Mouse (Mus musculus): ENCODE measurements around the gene Cd59b.
A peak's percentile ranks its signal among the peaks of the same experiment; 100 is the strongest.
"Not testable (repeated sequence)": the region's sequence is repeated elsewhere in the genome, so short reads cannot be mapped to it uniquely, and the experiment has no call there.

Gene Cd59b

DNA sequence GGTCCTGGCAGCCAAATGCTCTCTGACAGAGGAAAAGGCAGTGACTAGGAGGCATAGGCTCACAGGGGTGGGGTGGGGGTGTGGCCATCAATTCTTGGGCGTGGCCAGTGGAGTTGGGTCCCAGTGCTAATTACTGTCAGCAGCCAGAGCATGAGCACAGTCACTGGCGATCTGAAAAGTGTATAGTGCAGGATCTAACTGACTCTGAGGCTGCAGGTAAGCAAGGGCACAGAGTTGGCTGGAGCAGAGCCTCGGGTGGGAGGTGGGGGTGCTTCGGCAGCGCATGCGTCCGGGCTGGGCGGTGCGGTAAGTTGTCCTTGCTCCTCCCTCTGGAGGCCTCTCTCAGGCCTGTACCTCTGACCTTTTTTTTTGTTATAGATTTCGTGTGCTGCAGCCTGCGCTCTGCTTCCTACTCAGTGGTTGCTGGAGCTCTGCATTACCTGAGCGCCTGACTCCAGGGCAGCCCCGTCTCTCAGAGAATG lies at the start of gene Cd59b:
Cd59b (plus strand) TSS at position 146 of the 482 bp plus-strand sequence.
- DNase-seq, result peak; percentile 64

DNA sequence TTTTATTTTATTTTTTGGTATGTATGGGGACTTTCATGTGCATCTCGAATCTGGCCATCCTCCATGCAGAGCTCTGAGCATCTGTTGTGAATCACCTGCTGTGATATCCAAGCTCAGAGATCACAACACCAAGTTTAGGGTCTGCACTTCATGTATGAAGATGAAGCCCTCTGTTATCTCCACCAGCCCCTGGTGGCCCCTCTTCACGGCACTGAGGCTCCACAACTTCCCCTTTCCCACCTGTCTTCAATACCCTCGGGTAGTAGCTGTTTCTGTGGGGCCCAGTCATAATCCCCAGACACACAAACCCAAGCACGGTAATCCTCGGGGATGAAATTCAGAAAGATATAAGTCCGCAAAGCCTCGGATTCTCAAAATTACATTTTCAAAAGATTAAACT lies 46.6 kb upstream of the Cd59b start:
- no peak for DNase-seq

DNA sequence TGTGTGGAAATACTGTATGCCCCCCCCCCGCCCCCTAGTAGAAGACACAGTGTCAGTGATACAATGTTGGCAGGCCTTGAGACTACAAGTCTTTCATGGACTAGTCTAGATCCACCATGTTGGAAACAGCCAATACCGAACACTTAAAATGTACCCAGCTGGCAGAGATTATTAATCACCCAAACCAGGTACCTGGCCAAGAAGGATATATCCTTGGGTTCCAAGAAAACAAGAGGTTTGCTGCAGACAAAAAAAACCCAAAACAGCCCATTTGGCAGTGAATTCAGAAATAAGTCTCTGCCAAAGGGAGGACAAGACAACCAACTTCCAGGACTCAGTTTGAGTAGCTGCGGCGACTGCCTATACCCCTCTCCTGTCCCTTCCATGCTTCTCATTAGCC lies 45.0 kb upstream of the Cd59b start:
- no peak for DNase-seq

DNA sequence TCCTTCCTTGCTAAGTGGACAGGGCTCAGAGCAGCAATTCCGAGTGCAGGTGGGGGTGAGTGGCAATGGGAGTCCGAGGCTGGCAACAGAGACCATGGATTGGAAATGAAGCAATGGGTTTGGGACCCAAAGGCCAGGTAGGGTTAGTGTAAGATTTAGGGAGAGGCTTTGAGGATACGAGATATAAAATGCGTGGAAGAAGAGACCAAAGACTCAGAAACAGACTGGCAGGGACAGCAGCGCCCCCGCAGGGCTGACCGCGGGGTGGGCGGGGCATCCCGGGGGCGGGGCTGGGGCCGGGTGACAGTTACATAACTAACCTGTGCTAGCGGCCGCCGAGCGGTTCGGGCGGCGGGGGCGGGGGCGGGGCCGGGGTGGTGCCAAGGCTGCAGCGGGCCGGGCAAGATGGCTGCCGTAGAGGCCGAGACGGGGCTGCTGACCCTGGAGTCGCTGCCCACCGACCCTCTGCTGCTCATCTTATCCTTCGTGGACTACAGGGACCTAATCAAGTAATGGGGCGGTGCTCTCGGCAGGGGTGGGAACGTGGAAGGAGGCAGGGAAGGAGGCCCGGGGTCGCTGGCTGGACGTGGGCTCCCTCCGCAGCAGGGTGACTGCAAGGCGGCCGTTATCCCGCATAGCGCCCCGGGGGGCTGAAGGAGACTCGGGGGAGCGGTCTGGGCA lies 42.1 kb upstream of the Cd59b start, which contains the start of gene Fbxo3:
Fbxo3 (plus strand) TSS at position 264 of the 681 bp plus-strand sequence.
- DNase-seq, result peak; percentile 95

DNA sequence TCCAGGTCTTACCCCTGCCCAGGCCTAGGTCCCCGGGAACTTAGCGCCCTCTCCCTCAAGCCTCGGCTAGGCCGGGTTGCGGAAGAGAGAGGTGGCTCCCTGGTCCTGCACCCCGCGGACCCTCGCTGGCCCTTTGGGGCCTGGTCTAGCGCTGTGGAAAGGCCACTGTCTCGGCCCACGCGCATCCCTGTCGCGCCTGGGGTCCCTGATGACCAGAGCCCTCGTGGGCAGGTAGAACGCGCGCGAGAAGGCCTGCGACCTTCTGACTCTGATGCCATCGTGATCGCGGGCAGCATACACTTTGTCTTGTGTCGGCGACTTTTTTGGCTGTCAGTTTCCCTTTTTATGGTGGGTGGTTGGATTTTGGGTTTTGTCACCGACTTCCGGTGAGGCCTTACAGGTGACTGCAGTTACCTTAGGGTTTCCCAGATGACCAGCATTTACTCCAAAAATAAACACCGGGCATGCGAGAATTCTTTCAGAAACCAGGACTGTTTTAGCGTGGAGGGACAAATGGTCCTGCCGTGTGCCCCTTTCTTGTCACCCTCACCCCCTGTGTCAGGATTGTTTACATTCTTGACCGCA lies 41.4 kb upstream of the Cd59b start, which contains the start of gene 4931422A03Rik:
4931422A03Rik (minus strand) TSS at position 223 of the 585 bp plus-strand sequence.
- DNase-seq, result peak; percentile 27

DNA sequence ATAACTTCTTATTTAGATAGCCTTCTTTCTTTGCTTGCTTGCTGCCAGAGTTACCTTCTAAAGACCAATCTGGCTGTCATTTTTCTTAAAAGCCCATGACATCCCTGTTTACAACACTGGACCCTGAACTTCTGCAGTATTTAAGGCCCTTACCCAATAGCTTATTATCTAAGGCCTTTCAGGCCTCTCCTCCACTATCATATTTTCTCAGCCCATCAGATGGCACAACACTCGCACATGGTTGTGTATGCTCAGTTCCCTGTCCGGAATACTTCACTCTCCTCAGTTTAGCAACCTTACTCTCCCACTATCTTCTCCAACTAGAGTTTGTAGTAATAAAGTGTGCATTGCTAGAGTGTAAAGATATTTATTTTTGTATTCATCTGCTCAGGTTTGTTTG lies 40.6 kb upstream of the Cd59b start:
- no peak for DNase-seq

DNA sequence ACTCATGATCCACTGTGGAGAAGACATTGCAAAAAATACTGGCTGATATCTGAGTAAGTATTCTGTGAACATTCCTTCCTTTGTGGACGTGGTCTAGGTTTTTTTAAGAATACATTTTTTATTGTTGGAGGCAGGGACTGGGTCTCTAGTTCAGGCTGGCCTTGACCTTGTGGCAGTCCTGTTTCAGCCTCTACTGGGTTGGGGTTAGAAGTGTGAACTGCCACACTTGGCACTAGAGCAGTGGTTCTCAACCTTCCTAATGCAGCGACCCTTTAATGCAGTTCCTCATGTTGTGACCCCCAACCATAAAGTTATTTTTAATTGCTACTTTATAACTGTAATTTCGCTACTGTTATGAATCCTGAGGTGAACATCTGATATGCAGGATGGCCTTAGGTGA lies 39.3 kb upstream of the Cd59b start:
- no peak for DNase-seq

DNA sequence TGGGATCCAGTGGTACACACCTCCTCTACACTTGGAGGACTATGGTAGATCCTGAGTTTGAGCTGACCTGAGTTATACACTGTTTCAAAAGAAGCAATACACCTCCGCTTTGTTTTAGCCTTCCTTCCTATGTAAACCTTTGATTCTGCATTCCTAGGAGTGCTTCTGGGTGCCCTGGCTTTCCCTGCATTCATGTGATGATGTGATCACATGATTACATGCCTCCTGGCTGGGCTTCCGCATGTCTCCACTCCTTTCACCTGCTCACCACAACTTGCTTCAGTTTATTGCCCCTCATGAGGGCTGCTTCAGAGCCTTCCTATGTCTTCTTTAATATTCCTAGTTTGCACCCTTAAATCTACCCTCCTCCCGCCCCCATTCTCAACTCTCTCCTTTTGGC lies 37.6 kb upstream of the Cd59b start:
- no peak for DNase-seq

DNA sequence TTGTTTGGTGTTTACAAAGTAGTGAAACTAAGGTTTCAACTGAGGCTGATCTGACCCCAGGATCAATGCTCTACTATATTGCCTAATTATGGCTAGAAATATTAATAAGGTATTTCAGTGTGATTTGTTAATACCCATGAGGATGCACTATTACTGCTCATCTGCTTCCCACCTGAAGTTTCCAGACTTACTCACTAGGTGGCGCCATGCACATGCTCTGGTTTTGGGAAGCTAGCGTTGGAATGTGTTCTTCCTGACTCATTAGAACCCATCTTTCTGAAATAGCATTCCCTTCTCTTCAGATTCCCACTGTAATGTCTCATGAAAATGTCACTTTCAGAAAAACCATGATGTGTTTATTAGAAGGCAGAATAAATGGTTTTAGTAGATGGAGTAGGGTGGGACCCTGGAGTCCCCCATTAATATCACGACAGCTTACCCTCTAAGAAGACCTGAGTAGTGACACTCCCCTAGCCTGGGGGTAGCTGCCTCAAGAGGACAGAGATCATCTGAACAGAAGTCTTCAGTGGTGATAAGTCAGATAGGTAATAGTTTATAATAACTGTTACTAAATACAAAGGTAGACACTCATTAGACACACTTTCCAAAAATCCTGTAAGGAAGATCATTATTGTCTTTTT lies 34.7 kb upstream of the Cd59b start:
- DNase-seq, result peak; percentile 70

DNA sequence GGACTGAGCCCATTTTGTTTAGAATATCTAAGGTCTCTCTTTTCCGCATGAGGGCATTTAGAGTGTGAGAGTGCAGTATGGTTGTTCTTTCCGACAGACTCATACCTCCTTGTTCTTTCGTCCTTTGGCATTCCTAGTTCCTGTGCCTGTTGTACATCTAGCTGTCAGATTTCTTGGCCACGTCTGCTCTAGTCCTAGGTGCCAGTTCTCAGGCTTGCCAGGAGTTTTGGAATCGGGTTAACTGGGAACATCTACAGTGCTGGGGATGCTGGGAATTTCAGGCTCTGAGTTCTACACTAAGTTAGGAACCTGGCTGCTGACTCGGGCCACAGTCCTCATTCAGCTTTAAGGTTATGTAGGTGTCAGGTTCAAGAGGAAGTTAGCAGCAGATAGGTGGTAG lies 34.1 kb upstream of the Cd59b start:
- no peak for DNase-seq

DNA sequence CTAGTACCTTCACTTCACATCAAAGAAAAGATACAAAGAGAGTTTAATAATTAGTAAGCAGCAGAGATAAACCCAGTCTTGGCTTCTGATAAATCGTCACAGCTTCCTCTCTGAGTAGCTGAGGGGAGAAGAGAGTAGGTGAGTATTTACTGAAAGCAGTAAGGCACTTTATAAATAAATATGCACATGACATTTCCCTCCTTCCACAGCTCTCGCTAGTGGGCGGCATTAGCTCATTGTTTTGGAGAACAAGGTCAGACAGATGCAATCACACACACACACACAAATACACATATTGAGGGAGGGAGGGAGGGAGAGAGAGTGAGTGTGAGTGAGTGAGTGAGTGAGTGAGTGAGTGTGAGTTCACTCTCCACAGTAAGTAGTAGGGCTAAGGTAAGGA lies 33.3 kb upstream of the Cd59b start:
- DNase-seq, result no peak

DNA sequence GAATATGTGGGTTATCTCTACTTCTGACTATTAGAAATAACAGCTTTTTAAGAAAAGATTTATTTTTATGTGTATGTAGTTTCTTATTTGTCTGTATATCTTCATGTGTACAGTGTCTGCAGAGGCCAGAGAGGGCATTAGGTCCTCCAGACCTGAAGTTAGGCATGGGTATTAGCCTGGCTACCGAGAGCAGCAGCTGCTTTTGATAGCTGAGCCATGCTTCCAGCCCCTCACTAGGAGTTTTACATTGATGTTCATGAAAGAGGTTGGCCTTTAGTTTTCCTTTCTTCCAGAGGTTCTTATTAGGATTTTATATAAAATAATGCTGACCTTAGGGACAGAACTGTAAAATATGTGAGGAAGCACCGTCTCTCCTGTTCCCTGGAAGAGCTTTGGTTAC lies 31.4 kb upstream of the Cd59b start:
- DNase-seq, result no peak

DNA sequence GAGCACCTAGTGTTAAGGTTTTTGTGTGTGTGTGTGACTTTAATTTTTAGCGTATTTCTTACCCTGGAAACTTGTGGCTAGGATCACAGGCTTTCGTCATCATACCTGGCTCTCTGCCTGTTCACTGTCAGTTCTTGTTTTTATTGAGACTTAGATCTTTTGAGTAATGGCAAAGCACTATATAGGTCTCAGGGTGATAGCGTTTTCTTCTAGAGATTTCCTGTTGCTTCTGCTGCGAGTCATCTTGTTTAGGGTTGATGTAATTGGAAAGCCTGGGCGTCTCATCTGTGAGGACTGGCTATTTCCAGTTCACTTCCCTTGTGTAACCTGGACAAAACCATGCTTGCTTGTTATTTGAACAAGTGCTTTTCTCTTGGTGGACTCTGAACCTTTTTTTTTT lies 28.0 kb upstream of the Cd59b start:
- DNase-seq, result no peak

DNA sequence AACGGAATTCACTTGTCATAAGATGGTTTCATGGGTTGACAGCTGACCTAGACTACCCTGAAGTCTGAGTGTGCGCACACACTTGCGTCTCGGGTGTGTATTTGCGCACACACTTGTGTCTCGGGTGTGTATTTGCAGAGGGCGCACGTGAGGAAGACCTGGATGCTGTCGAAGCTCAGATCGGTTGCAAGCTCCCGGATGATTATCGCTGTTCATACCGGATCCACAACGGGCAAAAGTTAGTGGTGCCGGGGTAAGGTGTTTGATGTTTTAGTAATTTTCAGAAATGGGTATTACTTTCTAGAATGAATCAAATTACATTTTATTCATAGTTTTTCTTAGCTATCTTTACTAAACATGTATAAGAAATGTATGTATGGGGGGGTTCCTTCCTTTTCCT lies 26.9 kb upstream of the Cd59b start:
- no peak for DNase-seq

DNA sequence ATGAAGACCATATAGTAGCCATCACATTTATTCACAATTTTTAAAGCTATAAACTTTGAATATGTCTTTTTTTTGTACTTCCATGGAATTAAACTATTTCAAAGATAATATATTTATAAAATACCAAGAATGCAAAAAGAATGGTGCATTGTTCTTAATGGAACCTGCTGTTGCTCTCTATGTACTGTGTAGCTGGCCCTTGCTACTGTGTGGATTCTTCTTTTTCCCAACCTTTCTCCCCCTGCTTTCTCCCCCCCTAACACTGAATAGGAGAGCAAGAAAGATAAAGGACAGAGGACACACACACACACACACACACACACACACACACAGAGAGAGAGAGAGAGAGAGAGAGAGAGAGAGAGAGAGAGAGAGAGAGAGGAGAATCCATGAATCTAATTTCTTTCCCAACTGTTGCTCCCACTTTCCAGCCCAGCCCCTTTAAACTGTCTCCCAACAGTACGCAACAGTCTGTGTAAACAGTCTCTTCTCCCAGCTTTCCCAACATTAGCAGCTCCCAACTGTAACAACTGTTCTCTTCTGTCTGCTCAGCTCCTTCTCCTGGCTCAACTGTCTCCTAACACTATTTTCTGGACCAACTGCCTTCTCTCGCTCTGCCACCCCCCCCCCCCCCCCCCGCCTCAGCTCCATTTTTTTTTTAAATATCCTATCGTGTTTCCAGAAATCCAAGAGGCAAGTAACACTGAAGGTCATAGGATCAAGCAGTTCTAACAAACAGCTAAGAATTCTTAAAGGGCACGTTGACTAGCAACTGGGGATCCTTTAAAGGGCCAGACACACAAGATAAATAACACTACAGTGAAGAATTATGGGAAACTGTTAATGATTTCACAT lies 25.8 kb upstream of the Cd59b start:
- no peak for DNase-seq

DNA sequence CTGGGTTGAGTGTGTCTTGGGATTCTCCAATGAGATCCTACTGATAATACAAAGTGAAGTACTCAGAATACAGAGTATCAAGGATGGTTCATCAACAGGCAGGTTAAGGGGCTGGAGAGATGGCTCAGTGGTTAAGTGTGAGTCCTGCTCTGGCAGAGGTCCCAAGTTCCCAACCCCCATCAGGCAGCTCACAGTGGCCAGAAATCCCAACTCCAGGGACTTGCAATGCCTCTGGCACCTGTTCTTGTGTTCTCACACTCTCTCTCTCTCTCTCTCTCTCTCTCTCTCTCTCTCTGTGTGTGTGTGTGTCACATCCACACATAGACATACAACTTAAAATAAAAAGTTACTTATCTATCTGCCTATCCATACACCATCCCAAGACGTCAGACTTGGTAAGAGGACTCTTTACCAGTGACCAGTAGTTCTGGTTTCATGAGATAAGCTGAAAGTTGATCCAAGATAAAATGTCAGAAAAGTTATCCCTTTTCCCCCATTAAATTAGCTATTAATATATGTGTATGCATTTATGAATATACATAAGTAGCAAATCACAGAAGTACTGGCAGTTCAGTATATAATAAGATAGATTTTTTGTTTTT lies 25.1 kb upstream of the Cd59b start:
- DNase-seq, result peak; percentile 40

DNA sequence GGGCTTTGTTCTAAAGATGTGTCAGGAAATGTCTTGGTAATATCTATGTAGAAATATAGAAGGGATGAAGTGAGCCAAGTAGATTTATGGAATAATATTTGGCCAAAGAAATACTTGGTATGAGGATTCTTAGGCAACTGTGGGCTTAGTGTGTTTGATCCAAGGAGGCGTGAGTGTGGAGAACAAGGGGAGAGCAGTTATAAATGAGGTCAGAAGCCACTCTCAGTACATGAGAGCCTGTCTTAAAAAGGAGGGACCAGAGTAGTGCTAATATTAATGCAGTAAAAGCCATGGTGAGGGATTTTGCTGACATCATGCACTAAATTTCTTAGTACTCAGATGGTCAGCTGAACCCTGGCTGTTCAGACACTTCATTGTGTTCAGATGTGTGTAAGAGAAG lies 11.3 kb upstream of the Cd59b start:
- no peak for DNase-seq

DNA sequence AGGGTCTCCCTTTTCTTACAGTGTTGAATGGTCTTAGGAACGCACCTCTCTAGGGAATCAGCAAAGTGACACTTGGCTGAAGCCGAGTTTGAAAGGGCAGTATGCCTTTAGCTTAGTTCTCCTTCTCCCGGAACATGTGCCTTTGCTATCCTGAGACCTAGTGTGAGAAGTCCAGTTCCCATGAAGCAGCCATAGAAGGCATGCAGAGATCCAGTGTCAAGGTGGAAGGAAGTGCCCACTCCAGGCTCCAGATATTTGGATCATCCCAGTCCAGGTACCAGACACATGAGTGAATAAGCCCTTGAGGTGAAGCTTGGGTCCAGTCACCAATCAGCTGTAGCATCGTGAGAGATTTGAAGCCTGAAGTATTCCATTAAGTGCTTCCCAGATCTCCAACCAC lies 10.7 kb upstream of the Cd59b start:
- DNase-seq, result no peak

DNA sequence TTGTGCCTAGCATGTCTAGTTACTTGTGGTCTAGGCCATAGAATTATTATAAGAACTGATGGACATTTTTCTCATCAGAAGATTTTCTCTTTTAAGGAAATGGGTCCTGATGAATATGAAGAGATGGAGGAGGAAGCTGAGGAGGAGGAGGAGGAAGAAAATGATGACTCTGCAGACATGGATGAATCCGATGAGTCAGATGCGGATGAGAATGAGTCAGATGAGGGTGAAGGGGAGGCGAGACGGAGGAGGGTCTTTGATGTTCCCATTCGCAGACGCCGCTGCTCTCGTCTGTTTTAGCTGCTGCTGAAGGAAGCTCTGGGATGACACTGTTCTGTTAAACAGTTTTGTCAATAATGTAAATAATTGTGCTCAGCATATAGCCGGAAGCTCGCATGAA lies 9.9 kb upstream of the Cd59b start:
- DNase-seq, result no peak

DNA sequence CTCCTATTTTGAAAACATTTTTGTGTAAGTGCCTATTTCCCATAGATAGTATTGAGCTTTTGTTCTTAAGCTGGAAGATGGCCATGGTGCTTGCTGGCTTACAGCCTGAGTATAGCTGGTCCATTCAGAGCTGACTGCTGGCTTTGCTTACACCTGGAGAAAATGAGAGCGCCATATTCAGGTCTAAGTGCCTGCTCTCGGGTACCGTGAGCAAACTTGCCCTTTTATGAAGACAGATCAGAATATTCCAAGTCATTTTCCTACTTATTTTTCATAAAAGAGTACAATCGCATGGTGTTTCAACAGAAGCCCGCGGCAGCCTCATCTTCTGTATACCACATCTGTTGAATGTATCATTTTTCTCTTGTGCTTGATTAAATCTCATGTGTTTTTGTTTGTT lies 8.7 kb upstream of the Cd59b start:
- no peak for DNase-seq

DNA sequence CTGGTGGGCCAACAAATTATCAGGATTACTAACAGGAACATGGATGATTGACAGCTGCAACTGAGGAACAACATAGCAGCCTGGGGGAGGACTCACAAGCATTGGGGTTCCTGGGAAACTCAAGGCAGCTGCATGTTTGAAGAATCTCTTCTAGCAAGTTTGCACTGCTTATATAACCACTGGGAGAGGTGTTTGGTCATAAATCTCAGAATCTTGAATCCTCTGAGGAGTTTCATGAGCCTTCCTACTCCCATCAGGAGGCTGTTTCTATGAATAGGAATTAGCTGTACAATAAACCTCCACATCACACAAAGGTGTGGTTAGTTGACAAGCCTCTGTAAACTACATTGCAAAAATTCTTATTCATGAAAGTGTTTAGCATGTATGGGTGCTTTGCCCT lies 7.0 kb upstream of the Cd59b start:
- DNase-seq, result no peak

DNA sequence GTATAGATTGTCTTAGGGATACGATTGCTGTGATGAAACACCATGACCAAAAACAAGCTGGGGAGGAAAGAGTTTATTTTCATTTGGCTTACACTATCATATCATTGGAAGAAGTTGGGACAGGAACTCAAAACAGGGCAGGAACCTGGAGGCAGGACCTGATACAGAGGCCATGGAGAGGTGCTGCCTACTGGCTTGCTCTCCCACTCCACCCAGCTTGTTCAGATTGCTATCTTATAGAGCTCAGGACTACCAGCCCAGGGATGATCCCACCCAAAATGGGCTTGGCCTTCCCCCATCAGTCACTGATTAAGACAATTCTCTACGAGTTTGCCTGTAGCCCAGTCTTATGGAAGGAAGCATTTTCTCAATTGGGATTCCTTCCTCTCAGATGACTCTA lies 5.5 kb upstream of the Cd59b start:
- no peak for DNase-seq

DNA sequence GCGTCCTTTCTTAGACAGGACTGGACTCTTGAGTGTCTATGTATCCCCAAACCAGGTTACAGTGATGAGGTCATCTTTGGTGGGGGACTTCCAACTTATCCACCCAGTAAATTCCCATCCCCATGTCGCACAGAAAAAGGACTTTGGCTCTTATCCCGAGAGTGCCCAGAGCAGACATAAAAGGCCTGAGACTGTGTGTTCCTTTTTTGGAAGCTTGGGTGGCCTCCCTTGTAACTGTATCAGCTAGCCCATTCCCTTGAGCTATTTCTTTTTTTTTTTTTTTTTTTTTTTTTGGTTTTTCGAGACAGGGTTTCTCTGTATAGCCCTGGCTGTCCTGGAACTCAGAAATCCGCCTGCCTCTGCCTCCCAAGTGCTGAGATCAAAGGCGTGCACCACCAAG lies 4.1 kb upstream of the Cd59b start, which contains the start of gene Gm10912:
Gm10912 (plus strand) TSS at position 301 of the 400 bp plus-strand sequence.
- DNase-seq, result not testable (repeated sequence)

Data from kidney, adult 9 months (tissue).